Mouse (Mus musculus): ENCODE measurements at regions not wholly inside any gene's neighbourhood (a gene's known extent, or its start where the extent isn't known, plus 50 kb on each side); places are given as distances from the start of the nearest gene placed in this dataset.
"Not testable (repeated sequence)": the region's sequence is repeated elsewhere in the genome, so short reads cannot be mapped to it uniquely, and the experiment has no call there.

- H3K27me3 ChIP-seq (replicated peaks; ENCODE audit: control insufficient read depth, insufficient read depth, low read length), result no peaks in the 10 kb centered on the region
- no peak overlapping the region for H3K9ac ChIP-seq (ENCODE audit: low read length)
- H3K27ac ChIP-seq (ENCODE audit: low read depth), result no peak overlapping the region
- no peaks in the 10 kb centered on the region for H3K4me1 ChIP-seq (replicated peaks; ENCODE audit: control insufficient read depth, insufficient read depth, low read length)
- no peak overlapping the region for H3K4me2 ChIP-seq (ENCODE audit: low read length)
- DNase-seq (ENCODE audit: low spot score), result no peak
- no peak for ATAC-seq (replicated peaks; ENCODE audit: low FRiP score, low TSS enrichment, low read depth)
- no peaks in the 10 kb centered on the region for H3K36me3 ChIP-seq (ENCODE audit: control insufficient read depth, insufficient read depth, low read length)
- H3K9me3 ChIP-seq (ENCODE audit: control insufficient read depth, low read length), result no peaks in the 10 kb centered on the region
- 78% methylated on average over 13 of the region's 13 CpGs for WGBS
- no peak overlapping the region for H3K4me3 ChIP-seq (ENCODE audit: low read depth, low read length)
These were observed 279.0 kb downstream of the Etnk1 start for GRCm38 (mm10) chr6:143445834-143446552.

- Histone ChIP-seq H3K27ac (ENCODE audit: low read depth) (no peak overlapping the region), H3K9ac (ENCODE audit: low read length) (no peak overlapping the region), H3K4me2 (ENCODE audit: low read length) (no peak overlapping the region), H3K4me1 (replicated peaks; ENCODE audit: control insufficient read depth, insufficient read depth, low read length) (no peaks in the 10 kb centered on the region), H3K36me3 (ENCODE audit: control insufficient read depth, insufficient read depth, low read length) (no peaks in the 10 kb centered on the region), H3K4me3 (ENCODE audit: low read depth, low read length) (no peak overlapping the region), H3K9me3 (ENCODE audit: control insufficient read depth, low read length) (no peaks in the 10 kb centered on the region), H3K27me3 (replicated peaks; ENCODE audit: control insufficient read depth, insufficient read depth, low read length) (no peaks in the 10 kb centered on the region)
- no peak for DNase-seq (ENCODE audit: low spot score)
- WGBS, result 92% methylated on average over 5 of the region's 5 CpGs
- ATAC-seq (replicated peaks; ENCODE audit: low FRiP score, low TSS enrichment, low read depth), result no peak
These were observed 280.0 kb downstream of the Etnk1 start for GRCm38 (mm10) chr6:143447060-143447459.

- ATAC-seq (replicated peaks; ENCODE audit: low FRiP score, low TSS enrichment, low read depth) (no peak), DNase-seq (ENCODE audit: low spot score) (no peak)
- Histone ChIP-seq H3K4me2 (ENCODE audit: low read length) (no peak overlapping the region), H3K27me3 (replicated peaks; ENCODE audit: control insufficient read depth, insufficient read depth, low read length) (no peaks in the 10 kb centered on the region), H3K36me3 (ENCODE audit: control insufficient read depth, insufficient read depth, low read length) (no peaks in the 10 kb centered on the region), H3K4me3 (ENCODE audit: low read depth, low read length) (no peak overlapping the region), H3K4me1 (replicated peaks; ENCODE audit: control insufficient read depth, insufficient read depth, low read length) (no peaks in the 10 kb centered on the region), H3K9ac (ENCODE audit: low read length) (no peak overlapping the region), H3K27ac (ENCODE audit: low read depth) (no peak overlapping the region), H3K9me3 (ENCODE audit: control insufficient read depth, low read length) (0 out of 2 replicates have a peak, but pooled peaks cover 4% of the 10 kb centered on the region)
- 80% methylated on average over 4 of the region's 4 CpGs for WGBS
These were observed 282.1 kb downstream of the Etnk1 start for GRCm38 (mm10) chr6:143449071-143449470.

GRCm38 (mm10) chr6:143451869-143452268, 284.8 kb downstream of the Etnk1 start:
- H3K27me3 ChIP-seq (replicated peaks; ENCODE audit: control insufficient read depth, insufficient read depth, low read length), result no peaks in the 10 kb centered on the region
- H3K9me3 ChIP-seq (ENCODE audit: control insufficient read depth, low read length), result 0 out of 2 replicates have a peak, but pooled peaks cover 4% of the 10 kb centered on the region
- DNase-seq (ENCODE audit: low spot score) (no peak), ATAC-seq (replicated peaks; ENCODE audit: low FRiP score, low TSS enrichment, low read depth) (no peak)
- H3K9ac ChIP-seq (ENCODE audit: low read length), result no peak overlapping the region
- no peak overlapping the region for H3K4me3 ChIP-seq (ENCODE audit: low read depth, low read length)
- H3K4me2 ChIP-seq (ENCODE audit: low read length), result no peak overlapping the region
- 86% methylated on average over 6 of the region's 6 CpGs for WGBS
- H3K4me1 ChIP-seq (replicated peaks; ENCODE audit: control insufficient read depth, insufficient read depth, low read length), result no peaks in the 10 kb centered on the region
- H3K27ac ChIP-seq (ENCODE audit: low read depth), result no peak overlapping the region
- no peaks in the 10 kb centered on the region for H3K36me3 ChIP-seq (ENCODE audit: control insufficient read depth, insufficient read depth, low read length)

- Histone ChIP-seq H3K4me1 (replicated peaks; ENCODE audit: control insufficient read depth, insufficient read depth, low read length) (no peaks in the 10 kb centered on the region), H3K27me3 (replicated peaks; ENCODE audit: control insufficient read depth, insufficient read depth, low read length) (no peaks in the 10 kb centered on the region), H3K9ac (ENCODE audit: low read length) (no peak overlapping the region), H3K4me2 (ENCODE audit: low read length) (no peak overlapping the region), H3K4me3 (ENCODE audit: low read depth, low read length) (no peak overlapping the region), H3K36me3 (ENCODE audit: control insufficient read depth, insufficient read depth, low read length) (no peaks in the 10 kb centered on the region), H3K27ac (ENCODE audit: low read depth) (no peak overlapping the region), H3K9me3 (ENCODE audit: control insufficient read depth, low read length) (0 out of 2 replicates have a peak, but pooled peaks cover 4% of the 10 kb centered on the region)
- no peak for ATAC-seq (replicated peaks; ENCODE audit: low FRiP score, low TSS enrichment, low read depth)
- 91% methylated on average over 9 of the region's 9 CpGs for WGBS
- DNase-seq (ENCODE audit: low spot score), result no peak
These were observed 287.7 kb downstream of the Etnk1 start for GRCm38 (mm10) chr6:143454695-143455218.

GRCm38 (mm10) chr6:143464907-143465537, 298.0 kb downstream of the Etnk1 start:
- no peak overlapping the region for H3K27ac ChIP-seq (ENCODE audit: low read depth)
- H3K27me3 ChIP-seq (replicated peaks; ENCODE audit: control insufficient read depth, insufficient read depth, low read length), result no peaks in the 10 kb centered on the region
- H3K36me3 ChIP-seq (ENCODE audit: control insufficient read depth, insufficient read depth, low read length), result no peaks in the 10 kb centered on the region
- H3K4me2 ChIP-seq (ENCODE audit: low read length), result no peak overlapping the region
- DNase-seq (ENCODE audit: low spot score), result no peak
- 75% methylated on average over 12 of the region's 12 CpGs for WGBS
- H3K4me1 ChIP-seq (replicated peaks; ENCODE audit: control insufficient read depth, insufficient read depth, low read length), result no peaks in the 10 kb centered on the region
- no peak overlapping the region for H3K4me3 ChIP-seq (ENCODE audit: low read depth, low read length)
- H3K9ac ChIP-seq (ENCODE audit: low read length), result no peak overlapping the region
- ATAC-seq (replicated peaks; ENCODE audit: low FRiP score, low TSS enrichment, low read depth), result no peak
- no peaks in the 10 kb centered on the region for H3K9me3 ChIP-seq (ENCODE audit: control insufficient read depth, low read length)

GRCm38 (mm10) chr6:143472676-143473075, 305.7 kb downstream of the Etnk1 start:
- H3K4me3 ChIP-seq (ENCODE audit: low read depth, low read length); ATAC-seq (replicated peaks; ENCODE audit: low FRiP score, low TSS enrichment, low read depth); H3K4me2 ChIP-seq (ENCODE audit: low read length); H3K27me3 ChIP-seq (replicated peaks; ENCODE audit: control insufficient read depth, insufficient read depth, low read length); DNase-seq (ENCODE audit: low spot score); H3K9me3 ChIP-seq (ENCODE audit: control insufficient read depth, low read length); H3K27ac ChIP-seq (ENCODE audit: low read depth); H3K9ac ChIP-seq (ENCODE audit: low read length); H3K36me3 ChIP-seq (ENCODE audit: control insufficient read depth, insufficient read depth, low read length); H3K4me1 ChIP-seq (replicated peaks; ENCODE audit: control insufficient read depth, insufficient read depth, low read length): not testable (repeated sequence)
- 96% methylated on average over 11 of the region's 12 CpGs for WGBS

- WGBS, result 89% methylated on average over 5 of the region's 5 CpGs
- Histone ChIP-seq H3K27ac (ENCODE audit: low read depth) (no peak overlapping the region), H3K4me2 (ENCODE audit: low read length) (no peak overlapping the region), H3K9me3 (ENCODE audit: control insufficient read depth, low read length) (no peaks in the 10 kb centered on the region), H3K36me3 (ENCODE audit: control insufficient read depth, insufficient read depth, low read length) (no peaks in the 10 kb centered on the region), H3K9ac (ENCODE audit: low read length) (no peak overlapping the region), H3K4me1 (replicated peaks; ENCODE audit: control insufficient read depth, insufficient read depth, low read length) (no peaks in the 10 kb centered on the region; the same call in 1 of the 2 replicates), H3K27me3 (replicated peaks; ENCODE audit: control insufficient read depth, insufficient read depth, low read length) (no peaks in the 10 kb centered on the region), H3K4me3 (ENCODE audit: low read depth, low read length) (no peak overlapping the region)
- ATAC-seq (replicated peaks; ENCODE audit: low FRiP score, low TSS enrichment, low read depth) (no peak), DNase-seq (ENCODE audit: low spot score) (no peak)
These were observed 307.4 kb downstream of the Etnk1 start for GRCm38 (mm10) chr6:143474396-143474795.

Measured in intestine, embryonic 14.5 days (tissue).